Mouse (Mus musculus) activated CD4-positive, CD25-positive, alpha-beta regulatory T cell, adult 9 weeks (primary cell): ENCODE measurements around the gene Clrn1. TPM values are rescaled to one million over a fixed set of nuclear protein-coding genes. Genes with fewer than 3 reads are reported as not detected.

Experiments
- polyA plus RNA-seq: library from polyadenylated mRNA; unstranded; fragments of 100-300 nt; shearing (Covaris generic); gene quantifications from one replicate; pipeline ENCODE4 v1.2.1, GENCODE M21; 2017

The Clrn1 gene
- polyA plus RNA-seq: not detected

GRCm38 (mm10) chr3:58884801-58885573 is at the start of gene Clrn1:
Gene Clrn1, minus strand, starts transcription at chr3:58885340.

GRCm38 (mm10) chr3:58822211-58822610 is 62.9 kb downstream of the Clrn1 start, which contains the start of gene Mindy4b-ps:
Gene Mindy4b-ps, minus strand, starts transcription at chr3:58822311.

Other genes with a start within 250 kb of the Clrn1 start
- gene Erich6, start 248.1 kb downstream of the Clrn1 start, polyA plus RNA-seq: not detected
- gene Siah2, start 192.9 kb downstream of the Clrn1 start, polyA plus RNA-seq: 0.76 TPM
- gene Mindy4b-ps, start 63.0 kb downstream of the Clrn1 start, polyA plus RNA-seq: not detected
- gene Med12l, start 120.5 kb upstream of the Clrn1 start, polyA plus RNA-seq: 0.68 TPM
- gene Gpr171, start 216.5 kb upstream of the Clrn1 start, polyA plus RNA-seq: 49.5 TPM